Mouse (Mus musculus) liver, adult (tissue): ENCODE data around the gene Ms4a12.

Experiments
- GATA4 ChIP-seq: IDR thresholded peaks from 2 replicates; pipeline ENCODE4 v1.6.1; 2014; ENCODE audit warnings: mild to moderate bottlenecking, low read length; ENCODE audit not compliant: insufficient replicate concordance

Ms4a12 gene

GRCm38 (mm10) chr19:11177464-11177863 is 54.8 kb downstream of the Ms4a12 start:
- TF ChIP-seq GATA4, result no peak

GRCm38 (mm10) chr19:11165172-11165571 is 67.1 kb downstream of the Ms4a12 start, which contains the start of gene 1700025F22Rik:
Gene 1700025F22Rik (minus strand): TSS chr19:11165320.
- TF ChIP-seq GATA4, result no peak
